Mouse (Mus musculus): ENCODE data around the gene Kdelc2.
A peak's percentile ranks its signal among the peaks of the same experiment; 100 is the strongest.

The Kdelc2 gene

GRCm38 (mm10) chr9:53387431-53387830 is 3.6 kb downstream of the Kdelc2 start:
- DNase-seq, result no peak

GRCm38 (mm10) chr9:53389109-53389508 is 5.3 kb downstream of the Kdelc2 start:
- DNase-seq, result no peak

GRCm38 (mm10) chr9:53390136-53390535 is 6.3 kb downstream of the Kdelc2 start:
- no peak for DNase-seq

GRCm38 (mm10) chr9:53397685-53398387 is 14.0 kb downstream of the Kdelc2 start:
- DNase-seq, result no peak

- peak; percentile 78 for DNase-seq
Observed at GRCm38 (mm10) chr9:53398388-53398700, 14.5 kb downstream of the Kdelc2 start.

GRCm38 (mm10) chr9:53399537-53399936 is 15.7 kb downstream of the Kdelc2 start:
- no peak for DNase-seq

GRCm38 (mm10) chr9:53400696-53401095 is 16.9 kb downstream of the Kdelc2 start:
- DNase-seq, result no peak

GRCm38 (mm10) chr9:53401146-53401545 is 17.3 kb downstream of the Kdelc2 start:
- DNase-seq, result no peak

- peak; percentile 16 for DNase-seq
Observed at GRCm38 (mm10) chr9:53402291-53402711, 18.5 kb downstream of the Kdelc2 start, which contains the start of gene 4930550C14Rik. Gene 4930550C14Rik, plus strand, starts transcription at chr9:53402325.

- DNase-seq, result no peak
Observed at GRCm38 (mm10) chr9:53402991-53403390, 19.2 kb downstream of the Kdelc2 start.

GRCm38 (mm10) chr9:53404050-53404752 is 20.4 kb downstream of the Kdelc2 start:
- DNase-seq, result no peak

GRCm38 (mm10) chr9:53404753-53405722 is 21.2 kb downstream of the Kdelc2 start:
- peak; percentile 72 for DNase-seq

- DNase-seq, result no peak
Observed at GRCm38 (mm10) chr9:53408548-53408947, 24.7 kb downstream of the Kdelc2 start.

- DNase-seq, result no peak
Observed at GRCm38 (mm10) chr9:53408953-53409361, 25.1 kb downstream of the Kdelc2 start.

GRCm38 (mm10) chr9:53409427-53409826 is 25.6 kb downstream of the Kdelc2 start:
- DNase-seq, result no peak

- DNase-seq, result no peak
Observed at GRCm38 (mm10) chr9:53422133-53422896, 38.5 kb downstream of the Kdelc2 start.

GRCm38 (mm10) chr9:53426726-53427125 is 42.9 kb downstream of the Kdelc2 start:
- DNase-seq, result no peak

- DNase-seq, result no peak
Observed at GRCm38 (mm10) chr9:53427638-53428037, 43.8 kb downstream of the Kdelc2 start.

- DNase-seq, result no peak
Observed at GRCm38 (mm10) chr9:53435830-53436570, 52.2 kb downstream of the Kdelc2 start.

- DNase-seq, result no peak
Observed at GRCm38 (mm10) chr9:53450609-53451008, 66.8 kb downstream of the Kdelc2 start.
